Mouse (Mus musculus): ENCODE measurements around the gene Ptbp1. TPM values are rescaled to one million over a fixed set of nuclear protein-coding genes. Genes with fewer than 3 reads are reported as not detected.

Ptbp1 gene
- polyA plus RNA-seq, 1 experiment from 2014 or later: 136 TPM

GRCm38 (mm10) chr10:79859116-79859515 is 4.9 kb downstream of the Ptbp1 start:
- Histone ChIP-seq H3K9me3 (replicated peaks) (no peaks in the 10 kb centered on the region), H3K4me3 (replicated peaks) (no peak overlapping the region), H3K36me3 (peaks cover 83% of the 10 kb centered on the region), H3K27ac (no peak overlapping the region), H3K27me3 (no peaks in the 10 kb centered on the region), H3K9ac (no peak overlapping the region), H3K4me1 (replicated peaks) (peaks cover 46% of the 10 kb centered on the region), H3K4me2 (no peak overlapping the region)
- WGBS (ENCODE audit: insufficient replicate concordance): 86% methylated on average over 11 of the region's 11 CpGs
- no peak for DNase-seq
- no peak for ATAC-seq (ENCODE audit: low read depth)

GRCm38 (mm10) chr10:79860079-79860911 is 6.1 kb downstream of the Ptbp1 start:
- Histone ChIP-seq H3K4me2 (no peak overlapping the region), H3K36me3 (peaks cover 95% of the 10 kb centered on the region), H3K4me1 (replicated peaks) (peaks cover 53% of the 10 kb centered on the region), H3K9ac (no peak overlapping the region), H3K4me3 (replicated peaks) (no peak overlapping the region), H3K27ac (no peak overlapping the region), H3K9me3 (replicated peaks) (no peaks in the 10 kb centered on the region), H3K27me3 (no peaks in the 10 kb centered on the region)
- ATAC-seq (ENCODE audit: low read depth): no peak
- no peak for DNase-seq
- WGBS (ENCODE audit: insufficient replicate concordance): 93% methylated on average over 26 of the region's 26 CpGs

GRCm38 (mm10) chr10:79861230-79862048 is 7.2 kb downstream of the Ptbp1 start:
- DNase-seq: no peak
- Histone ChIP-seq H3K36me3 (peaks cover 90% of the 10 kb centered on the region), H3K9me3 (replicated peaks) (no peaks in the 10 kb centered on the region), H3K4me3 (replicated peaks) (no peak overlapping the region), H3K4me2 (no peak overlapping the region), H3K27me3 (no peaks in the 10 kb centered on the region), H3K4me1 (replicated peaks) (peaks cover 44% of the 10 kb centered on the region), H3K9ac (no peak overlapping the region), H3K27ac (no peak overlapping the region)
- WGBS (ENCODE audit: insufficient replicate concordance): 89% methylated on average over 25 of the region's 25 CpGs
- ATAC-seq (ENCODE audit: low read depth): no peak

- Histone ChIP-seq H3K9ac (no peak overlapping the region), H3K4me3 (replicated peaks) (no peak overlapping the region), H3K4me2 (no peak overlapping the region), H3K36me3 (peaks cover 82% of the 10 kb centered on the region), H3K27ac (no peak overlapping the region), H3K27me3 (no peaks in the 10 kb centered on the region), H3K9me3 (replicated peaks) (no peaks in the 10 kb centered on the region), H3K4me1 (replicated peaks) (peaks cover 36% of the 10 kb centered on the region)
- DNase-seq (no peak), ATAC-seq (ENCODE audit: low read depth) (no peak)
- WGBS (ENCODE audit: insufficient replicate concordance): 89% methylated on average over 23 of the region's 23 CpGs
Observed at GRCm38 (mm10) chr10:79862049-79862788, 8.0 kb downstream of the Ptbp1 start.

GRCm38 (mm10) chr10:79862925-79863324 is 8.7 kb downstream of the Ptbp1 start:
- H3K27ac ChIP-seq: no peak overlapping the region
- H3K27me3 ChIP-seq: no peaks in the 10 kb centered on the region
- H3K4me2 ChIP-seq: no peak overlapping the region
- 74% methylated on average over 10 of the region's 10 CpGs for WGBS (ENCODE audit: insufficient replicate concordance)
- DNase-seq (no peak), ATAC-seq (ENCODE audit: low read depth) (no peak)
- no peak overlapping the region for H3K4me3 ChIP-seq (replicated peaks)
- peaks cover 29% of the 10 kb centered on the region for H3K4me1 ChIP-seq (replicated peaks)
- no peak overlapping the region for H3K9ac ChIP-seq
- no peaks in the 10 kb centered on the region for H3K9me3 ChIP-seq (replicated peaks)
- H3K36me3 ChIP-seq: peaks cover 75% of the 10 kb centered on the region

- no peaks in the 10 kb centered on the region for H3K27me3 ChIP-seq
- 58% methylated on average over 10 of the region's 10 CpGs for WGBS (ENCODE audit: insufficient replicate concordance)
- DNase-seq (no peak), ATAC-seq (ENCODE audit: low read depth) (peak; percentile 19)
- no peak overlapping the region for H3K4me2 ChIP-seq
- no peak overlapping the region for H3K9ac ChIP-seq
- H3K4me1 ChIP-seq (replicated peaks): peaks cover 15% of the 10 kb centered on the region
- no peak overlapping the region for H3K27ac ChIP-seq
- no peaks in the 10 kb centered on the region for H3K9me3 ChIP-seq (replicated peaks)
- peaks cover 59% of the 10 kb centered on the region for H3K36me3 ChIP-seq
- H3K4me3 ChIP-seq (replicated peaks): no peak overlapping the region
Observed at GRCm38 (mm10) chr10:79864351-79865188, 10.3 kb downstream of the Ptbp1 start.

GRCm38 (mm10) chr10:79865189-79865601 is 11.0 kb downstream of the Ptbp1 start:
- Histone ChIP-seq H3K4me2 (no peak overlapping the region), H3K9ac (no peak overlapping the region), H3K27me3 (no peaks in the 10 kb centered on the region), H3K27ac (0 out of 2 replicates have a peak overlapping the region, but pooled peaks have one; percentile 36), H3K9me3 (replicated peaks) (no peaks in the 10 kb centered on the region), H3K4me1 (replicated peaks) (peaks cover 9% of the 10 kb centered on the region), H3K36me3 (peaks cover 52% of the 10 kb centered on the region), H3K4me3 (replicated peaks) (no peak overlapping the region)
- 63% methylated on average over 12 of the region's 12 CpGs for WGBS (ENCODE audit: insufficient replicate concordance)
- peak; percentile 31 for ATAC-seq (ENCODE audit: low read depth)
- DNase-seq: no peak

GRCm38 (mm10) chr10:79865801-79866295 is 11.6 kb downstream of the Ptbp1 start:
- H3K36me3 ChIP-seq: peaks cover 46% of the 10 kb centered on the region
- H3K4me1 ChIP-seq (replicated peaks): peaks cover 9% of the 10 kb centered on the region
- no peaks in the 10 kb centered on the region for H3K27me3 ChIP-seq
- DNase-seq (no peak), ATAC-seq (ENCODE audit: low read depth) (no peak)
- H3K9me3 ChIP-seq (replicated peaks): no peaks in the 10 kb centered on the region
- no peak overlapping the region for H3K27ac ChIP-seq
- WGBS (ENCODE audit: insufficient replicate concordance): 62% methylated on average over 19 of the region's 19 CpGs
- no peak overlapping the region for H3K4me2 ChIP-seq
- no peak overlapping the region for H3K9ac ChIP-seq
- no peak overlapping the region for H3K4me3 ChIP-seq (replicated peaks)

- WGBS (ENCODE audit: insufficient replicate concordance): 80% methylated on average over 11 of the region's 11 CpGs
- Histone ChIP-seq H3K27ac (no peak overlapping the region), H3K36me3 (peaks cover 38% of the 10 kb centered on the region), H3K9me3 (replicated peaks) (no peaks in the 10 kb centered on the region), H3K4me3 (replicated peaks) (no peak overlapping the region), H3K9ac (no peak overlapping the region), H3K27me3 (no peaks in the 10 kb centered on the region), H3K4me1 (replicated peaks) (peaks cover 9% of the 10 kb centered on the region; the same call in 1 of the 2 replicates), H3K4me2 (no peak overlapping the region)
- DNase-seq: no peak
- no peak for ATAC-seq (ENCODE audit: low read depth)
Observed at GRCm38 (mm10) chr10:79866601-79867000, 12.4 kb downstream of the Ptbp1 start.

- H3K4me1 ChIP-seq (replicated peaks): peaks cover 13% of the 10 kb centered on the region
- H3K9me3 ChIP-seq (replicated peaks): no peaks in the 10 kb centered on the region
- no peaks in the 10 kb centered on the region for H3K36me3 ChIP-seq
- H3K27ac ChIP-seq: no peak overlapping the region
- DNase-seq (no peak), ATAC-seq (ENCODE audit: low read depth) (no peak)
- no peak overlapping the region for H3K4me3 ChIP-seq (replicated peaks)
- H3K4me2 ChIP-seq: no peak overlapping the region
- no peak overlapping the region for H3K9ac ChIP-seq
- peaks cover 33% of the 10 kb centered on the region for H3K27me3 ChIP-seq
- 82% methylated on average over 8 of the region's 8 CpGs for WGBS (ENCODE audit: insufficient replicate concordance)
Observed at GRCm38 (mm10) chr10:79871845-79872244, 17.6 kb downstream of the Ptbp1 start.

All from liver, embryonic 13.5 days (tissue).